Mouse (Mus musculus) urinary bladder, postnatal 4 days (tissue): ENCODE data around the gene Nrp1.

Source experiments
- DNase-seq, 2 experiments: peaks; one replicate each; pipeline ENCODE4 v3.0.0; 2021 to 2022; ENCODE audit warnings: low spot score in 2 of 2

Nrp1 gene

DNA sequence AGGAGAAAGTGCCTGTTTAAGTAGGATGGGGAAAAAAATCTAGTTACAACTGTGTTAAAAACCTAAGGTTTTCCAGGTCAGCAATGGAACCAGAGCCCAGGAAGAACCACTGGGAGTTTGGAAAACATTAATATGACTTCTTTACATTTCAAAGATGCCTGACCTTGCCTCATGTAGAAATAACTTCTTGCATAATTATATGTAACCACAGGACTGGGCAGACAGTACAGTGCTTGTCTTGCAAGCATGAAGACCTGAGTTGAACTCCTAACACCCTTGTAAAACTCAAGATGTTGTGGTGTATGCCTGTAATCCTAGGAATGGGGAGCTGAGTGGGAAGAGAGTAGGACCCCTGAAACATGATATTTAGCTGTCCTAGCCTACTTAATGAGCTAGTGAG is 61.6 kb downstream of the Nrp1 start:
- DNase-seq: no peak

DNA sequence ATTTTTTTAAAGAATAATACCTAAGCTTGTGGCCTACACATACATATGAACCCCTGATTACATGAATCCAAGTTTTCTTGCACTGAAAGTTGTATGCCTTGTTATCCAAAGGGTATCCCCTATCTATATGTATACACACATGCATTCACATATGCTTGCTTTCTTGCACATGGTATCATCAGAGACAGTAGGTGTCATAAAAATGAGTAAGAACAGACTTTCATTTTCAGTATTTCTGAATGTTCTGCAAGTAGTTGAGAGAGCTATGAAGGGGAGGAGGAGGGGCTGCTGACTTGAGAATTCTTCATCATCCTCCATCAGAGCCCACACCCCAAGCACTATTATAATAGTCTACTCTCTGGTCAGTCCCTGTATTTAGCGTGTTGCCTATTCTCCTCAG is 62.0 kb downstream of the Nrp1 start:
- DNase-seq: no peak

DNA sequence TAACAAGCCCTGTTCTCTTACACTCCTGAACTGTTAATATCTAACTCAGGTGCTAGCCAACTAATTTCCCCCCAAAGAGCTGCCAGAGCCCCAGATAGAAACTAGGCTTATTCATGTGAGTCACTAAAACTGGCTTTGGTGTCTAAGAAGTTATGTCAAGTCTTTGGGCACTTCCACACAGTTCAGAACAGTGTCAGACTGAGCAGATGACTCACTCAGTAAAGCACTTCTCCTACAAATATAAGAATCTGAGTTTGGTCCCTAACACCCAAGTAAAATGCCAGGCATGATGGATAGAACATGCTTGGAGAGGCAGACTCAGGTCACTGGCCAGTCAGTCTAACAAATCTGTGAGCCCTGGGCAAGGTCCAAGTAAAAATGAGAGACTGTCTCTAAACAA is 65.4 kb downstream of the Nrp1 start:
- DNase-seq: no peak

DNA sequence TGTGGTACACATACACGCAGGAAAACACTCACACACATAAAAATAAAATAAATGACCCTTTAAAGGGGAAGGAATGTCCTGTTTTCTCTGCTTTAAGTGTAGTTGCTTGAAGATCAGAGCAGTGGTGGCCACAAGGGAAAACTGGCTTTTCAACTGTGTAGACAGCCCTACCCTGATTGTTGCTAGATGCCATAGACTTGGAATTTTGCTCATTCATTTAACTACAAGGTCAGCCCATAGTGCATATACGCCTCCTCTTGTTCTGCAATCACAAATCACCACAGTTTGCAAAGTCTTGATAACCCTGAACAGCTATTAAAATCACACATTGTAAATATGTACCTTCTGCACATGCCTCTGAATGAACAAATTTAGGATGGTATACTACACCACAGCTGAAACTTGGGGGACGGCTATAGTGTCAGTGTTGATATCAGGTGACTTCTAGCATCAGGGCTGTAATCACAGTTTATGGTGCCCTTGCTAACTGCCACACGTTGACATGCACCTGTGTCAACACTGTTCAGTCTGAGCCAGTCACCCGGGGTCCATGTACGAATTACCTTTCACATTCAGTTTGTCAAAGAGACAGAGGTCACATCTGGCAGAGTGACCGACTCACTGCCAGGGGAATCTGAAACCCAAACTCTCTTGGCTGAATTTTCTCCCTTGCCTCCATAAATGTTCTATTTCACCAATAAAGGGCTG is 66.4 kb downstream of the Nrp1 start:
- no peak for DNase-seq

DNA sequence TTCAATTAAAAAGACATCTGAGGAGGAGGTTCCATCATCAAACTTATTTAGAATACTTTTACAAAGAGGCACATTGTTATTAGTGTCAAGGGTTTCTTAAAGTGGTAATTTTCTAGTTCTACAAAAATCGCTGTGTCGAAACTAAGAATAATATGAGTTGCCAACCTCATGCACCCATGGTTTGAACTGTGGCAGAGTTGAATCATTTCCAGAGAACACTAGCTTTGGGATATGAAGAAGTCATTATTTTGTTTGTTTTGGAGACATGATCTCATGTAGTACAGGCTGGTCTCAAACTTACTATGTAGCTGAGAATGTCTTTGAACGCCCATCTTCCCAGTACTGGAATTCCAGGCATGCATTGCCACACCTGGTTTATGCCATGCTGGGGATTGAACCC is 68.7 kb downstream of the Nrp1 start:
- DNase-seq: no peak

DNA sequence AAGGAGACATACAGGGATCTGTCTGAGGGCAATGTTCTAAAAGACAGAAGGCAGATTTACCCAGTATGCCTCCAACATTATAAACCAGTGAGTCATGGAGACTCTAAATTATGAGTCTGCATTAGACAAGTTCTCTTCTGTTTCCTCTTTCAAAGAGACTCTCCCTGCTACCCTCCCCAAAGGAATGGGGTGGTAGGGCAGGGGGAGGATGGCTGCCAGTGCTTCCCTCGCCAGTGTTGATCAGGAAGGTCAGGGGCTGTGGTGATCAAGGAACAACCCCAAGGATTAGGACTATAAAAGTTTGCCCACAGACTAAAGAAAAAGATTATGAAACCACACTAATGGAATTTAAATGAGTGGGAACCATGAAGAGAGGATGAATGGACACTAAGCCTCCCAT is 70.6 kb downstream of the Nrp1 start:
- DNase-seq: no peak

DNA sequence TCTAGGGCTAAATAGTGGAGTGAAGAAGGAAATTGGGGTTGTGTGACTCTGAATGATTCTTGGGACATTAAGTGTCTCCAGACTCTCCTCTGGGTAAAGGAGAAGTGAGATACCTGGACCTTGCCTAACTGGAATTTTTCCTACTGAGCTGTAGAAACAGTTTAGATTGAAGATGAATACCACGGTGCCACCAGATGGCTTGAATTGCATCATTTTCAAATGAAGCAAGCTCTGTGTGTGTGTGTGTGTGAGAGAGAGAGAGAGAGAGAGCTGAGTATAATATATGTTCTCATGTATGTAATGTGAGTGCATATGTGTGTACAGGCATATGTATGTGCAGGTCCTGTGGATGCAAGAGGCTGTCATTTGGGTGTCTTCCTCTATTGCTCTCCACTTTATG is 72.7 kb downstream of the Nrp1 start:
- no peak for DNase-seq

DNA sequence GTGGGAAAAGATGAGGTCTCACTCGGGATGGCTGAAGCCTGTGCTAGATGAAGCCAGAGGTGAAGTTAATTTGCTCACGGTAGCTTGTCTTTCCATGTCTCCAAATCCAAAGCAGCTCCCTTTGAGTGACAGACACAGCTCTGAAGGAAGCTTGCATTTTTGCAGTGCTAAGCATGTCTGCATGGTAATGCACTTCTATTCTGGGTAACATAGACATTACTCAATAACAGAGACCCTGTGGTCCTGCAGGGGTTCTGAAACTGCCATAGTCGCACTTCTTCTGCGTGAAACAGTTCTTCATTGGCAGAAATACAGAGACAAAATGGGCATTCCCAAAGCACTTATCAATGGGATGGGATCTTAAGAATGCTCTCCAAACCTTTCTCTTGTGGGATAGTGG is 77.3 kb downstream of the Nrp1 start:
- no peak for DNase-seq

DNA sequence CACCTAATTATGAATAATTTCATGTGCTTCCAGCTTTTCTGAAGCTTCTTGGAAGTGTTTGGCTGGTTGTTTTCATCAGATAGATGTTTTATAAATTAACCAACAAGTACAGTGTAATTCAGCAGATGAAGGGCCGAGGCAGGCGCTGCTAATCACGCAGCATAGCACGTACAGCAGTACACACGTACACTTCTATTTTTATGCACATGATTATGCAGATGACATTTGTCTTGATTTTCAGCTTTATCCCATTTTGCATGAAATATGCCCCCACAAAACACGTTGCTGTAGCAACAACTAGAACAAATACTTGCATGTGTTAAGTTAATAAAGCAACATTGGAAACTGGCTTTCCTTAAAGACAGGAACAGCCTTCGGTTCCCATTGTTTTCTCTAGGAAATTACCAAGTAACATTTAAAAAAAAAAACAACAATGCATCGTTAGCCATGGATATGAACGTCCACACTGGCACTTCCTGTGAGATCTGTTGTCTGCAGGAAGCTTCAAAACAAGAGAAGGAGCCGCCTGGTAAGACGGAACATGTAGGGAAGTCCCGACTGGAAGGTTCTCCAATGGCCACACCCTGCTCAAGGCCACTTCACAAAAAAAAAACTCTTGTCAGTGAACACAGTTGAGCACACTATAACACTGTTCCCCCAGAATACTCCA is 78.9 kb downstream of the Nrp1 start:
- no peak for DNase-seq

DNA sequence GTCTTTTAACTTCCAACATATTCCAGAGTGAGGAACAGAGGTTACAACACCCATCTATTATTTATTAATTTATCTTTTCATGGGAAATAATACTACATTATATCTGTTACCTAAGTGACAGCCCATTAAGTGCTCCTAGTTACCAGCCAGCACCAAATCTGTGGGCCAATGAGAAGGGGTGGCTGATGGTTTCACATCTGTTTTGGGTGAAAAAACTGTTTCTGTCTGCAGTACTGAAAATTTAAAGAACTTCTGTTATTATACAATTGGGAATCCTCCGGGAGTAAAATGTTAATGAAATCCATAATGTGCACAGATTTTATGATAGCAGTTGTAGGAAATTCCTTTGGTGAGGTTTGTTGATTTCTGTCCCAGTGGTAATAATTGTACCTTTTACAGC is 83.0 kb downstream of the Nrp1 start:
- DNase-seq: no peak

DNA sequence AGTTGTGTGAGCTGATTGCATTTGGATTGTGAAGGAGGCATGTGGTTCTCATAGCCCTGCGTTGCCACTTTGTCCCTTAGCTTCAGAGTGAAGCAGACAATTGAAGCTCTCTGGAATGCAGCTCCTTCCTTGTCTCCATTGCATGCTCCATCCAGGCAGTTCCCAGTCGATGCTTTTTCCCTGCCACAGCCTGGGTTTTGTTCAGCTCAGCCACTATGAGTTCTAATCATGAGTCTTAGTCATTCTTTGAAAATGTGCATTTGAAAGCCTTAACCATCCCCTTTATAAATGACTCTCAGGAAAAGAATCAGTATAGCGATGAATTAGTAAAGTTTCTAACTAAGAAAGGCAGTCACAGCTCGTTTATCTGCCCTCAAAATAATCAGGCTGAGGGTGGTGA is 87.2 kb downstream of the Nrp1 start:
- DNase-seq: no peak

DNA sequence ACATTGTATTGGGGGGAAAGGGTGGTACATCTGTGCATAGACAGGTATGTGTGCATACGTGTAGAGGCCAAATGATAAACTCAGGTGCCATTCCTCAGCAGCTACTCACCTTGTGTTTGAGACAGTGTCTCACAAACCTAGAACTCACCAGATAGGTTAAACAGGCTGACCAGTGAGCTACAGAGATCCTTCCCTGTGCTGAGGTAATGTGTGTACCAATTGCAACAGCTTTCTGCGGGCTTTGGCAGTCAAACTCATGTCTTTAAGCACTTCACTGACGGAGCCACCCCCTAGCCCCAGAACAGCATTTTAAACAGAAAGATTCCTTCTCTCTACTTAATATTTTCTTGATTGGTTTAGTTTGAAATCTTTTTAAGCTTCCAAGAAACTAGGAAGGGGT is 88.2 kb downstream of the Nrp1 start:
- no peak for DNase-seq

DNA sequence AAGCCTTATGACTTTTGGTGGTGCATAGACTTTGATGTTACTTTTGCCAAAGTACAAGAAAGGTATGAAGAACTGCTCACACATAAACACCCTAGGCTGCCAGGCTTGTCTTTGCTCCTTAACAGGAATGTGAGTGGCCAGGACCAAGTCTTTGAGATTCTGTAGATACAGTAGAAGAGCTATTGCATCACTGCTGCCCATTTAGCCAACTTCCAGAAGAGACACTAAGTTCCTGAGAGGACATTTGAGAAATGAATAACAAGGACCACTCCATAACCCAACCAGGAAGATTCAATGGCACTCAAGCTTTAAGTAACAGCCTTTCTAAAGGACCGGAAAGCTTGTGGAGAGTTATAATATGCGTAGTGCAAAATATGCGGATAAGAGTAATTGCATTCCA is 88.9 kb downstream of the Nrp1 start:
- no peak for DNase-seq

DNA sequence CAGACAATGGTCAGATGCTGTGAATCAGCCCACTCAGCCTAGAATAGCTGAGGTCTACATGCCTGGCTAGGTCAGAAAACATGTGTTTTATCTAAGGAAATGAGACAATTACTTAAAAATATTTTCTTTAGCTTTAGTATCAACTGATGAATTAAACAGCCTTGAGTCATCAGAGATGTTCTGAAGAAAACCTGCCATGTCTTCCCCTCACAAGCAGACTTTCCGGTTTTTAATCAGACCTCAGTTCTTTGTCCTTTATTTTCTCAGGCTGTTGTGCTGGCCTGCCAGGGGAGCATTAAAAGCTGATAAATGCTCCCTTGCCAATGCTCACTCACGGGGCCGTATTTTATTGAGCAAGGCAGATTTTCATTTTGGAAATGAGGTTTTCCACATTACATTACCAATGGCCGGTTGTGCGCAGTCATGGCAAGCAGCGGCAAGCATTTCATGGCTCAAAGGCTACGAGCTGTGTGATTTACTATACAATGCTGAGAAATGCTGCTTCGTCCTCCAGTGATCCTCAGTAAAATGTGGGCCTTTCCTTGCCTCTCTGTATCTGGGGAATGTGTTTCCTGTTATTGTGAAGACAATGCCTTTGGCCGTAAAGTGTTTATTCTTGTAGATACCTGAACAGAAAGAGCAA is 92.1 kb downstream of the Nrp1 start:
- no peak for DNase-seq

DNA sequence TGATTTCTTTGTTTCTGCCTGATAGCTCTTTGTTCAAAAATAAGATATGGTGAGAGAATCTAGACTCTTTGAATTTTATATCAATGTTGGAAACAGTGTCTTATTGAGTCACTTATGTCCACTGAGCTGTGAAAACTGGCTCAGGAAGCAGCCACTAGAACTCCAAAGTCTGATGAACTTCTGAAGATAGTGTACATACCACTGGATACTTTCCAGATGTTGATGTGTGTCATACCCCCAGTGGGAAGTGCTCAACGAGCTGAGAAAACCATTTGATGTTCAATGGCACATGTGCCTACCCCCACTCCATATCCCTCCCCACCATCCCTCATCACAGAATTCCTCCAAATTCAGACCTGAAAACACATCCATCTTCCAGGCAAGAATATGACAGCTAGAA is 92.7 kb downstream of the Nrp1 start:
- no peak for DNase-seq

DNA sequence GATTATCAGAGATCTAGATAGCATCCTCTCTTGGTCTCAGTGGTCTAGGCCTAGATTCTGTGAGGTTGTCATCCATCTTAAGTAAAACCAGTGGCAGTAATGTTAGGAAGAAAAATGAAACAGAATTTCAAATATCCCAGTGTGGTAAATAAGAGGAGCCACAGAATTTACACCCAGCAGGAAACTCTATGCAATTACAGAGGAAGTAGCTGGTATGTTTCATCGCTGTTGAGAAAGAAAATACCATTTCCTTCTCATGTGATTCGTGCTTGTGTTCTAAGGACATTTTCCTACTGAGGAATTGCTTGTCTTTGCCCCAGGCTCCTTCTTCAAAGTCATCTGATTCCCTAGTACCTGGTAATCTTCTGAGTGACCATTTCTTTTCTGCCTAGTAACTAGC is 95.1 kb downstream of the Nrp1 start:
- no peak for DNase-seq

DNA sequence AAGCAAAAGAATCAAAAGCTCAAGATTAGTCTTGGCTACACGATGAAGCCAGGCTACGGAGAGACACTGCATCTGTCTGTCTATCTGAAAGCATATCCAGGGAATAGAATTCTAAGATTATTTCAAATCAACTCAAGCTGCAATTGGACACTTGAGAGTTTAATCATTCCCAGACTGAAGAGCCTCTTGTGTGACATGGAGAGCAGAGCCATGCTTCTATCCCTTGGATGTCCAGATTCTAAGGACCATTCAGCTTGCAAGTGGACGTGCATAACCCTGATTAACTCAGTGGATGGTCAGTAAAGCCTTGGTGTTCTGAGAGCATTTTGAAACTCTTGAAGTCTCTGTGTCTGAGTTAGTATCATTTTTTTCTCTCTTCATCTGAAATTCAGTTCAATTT is 95.6 kb downstream of the Nrp1 start:
- DNase-seq: no peak

DNA sequence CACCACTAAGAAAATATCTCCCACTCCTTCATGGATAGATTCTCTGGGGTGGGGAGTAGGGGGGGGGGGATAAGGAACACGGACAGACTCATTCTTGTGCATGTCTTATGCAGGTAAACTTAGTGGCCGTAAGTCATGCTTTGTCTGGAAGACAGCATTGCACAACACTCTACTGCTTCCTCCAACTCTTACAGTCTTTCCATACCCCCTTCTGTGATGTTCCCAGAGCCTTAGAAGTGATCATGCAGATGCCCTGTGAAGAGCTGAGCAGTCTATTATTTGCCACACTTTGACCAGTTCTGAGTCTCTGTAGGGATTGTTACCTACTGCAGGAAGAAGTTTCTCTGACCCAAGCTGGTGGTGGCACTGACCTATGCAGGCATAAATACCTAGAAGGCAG is 98.9 kb downstream of the Nrp1 start:
- DNase-seq: no peak

DNA sequence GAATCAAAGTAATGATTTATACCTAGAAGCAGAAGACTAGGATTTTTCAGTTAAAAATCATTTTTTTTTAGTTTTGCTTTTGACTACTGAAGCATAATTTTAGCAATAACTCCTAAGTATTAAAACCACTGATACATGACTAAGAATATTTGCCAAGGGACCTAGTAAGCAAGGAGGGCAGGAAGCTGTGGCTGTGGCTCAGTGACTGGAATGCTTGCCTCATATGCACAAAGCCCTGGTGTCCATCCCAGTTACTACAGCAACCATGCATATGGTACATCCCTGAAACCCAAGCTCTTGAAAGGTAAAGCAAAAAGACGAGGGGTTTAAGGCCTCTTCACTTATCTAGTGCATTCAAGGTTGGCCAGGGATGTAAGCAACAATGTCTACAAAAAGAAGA is 101.3 kb downstream of the Nrp1 start:
- DNase-seq: no peak

DNA sequence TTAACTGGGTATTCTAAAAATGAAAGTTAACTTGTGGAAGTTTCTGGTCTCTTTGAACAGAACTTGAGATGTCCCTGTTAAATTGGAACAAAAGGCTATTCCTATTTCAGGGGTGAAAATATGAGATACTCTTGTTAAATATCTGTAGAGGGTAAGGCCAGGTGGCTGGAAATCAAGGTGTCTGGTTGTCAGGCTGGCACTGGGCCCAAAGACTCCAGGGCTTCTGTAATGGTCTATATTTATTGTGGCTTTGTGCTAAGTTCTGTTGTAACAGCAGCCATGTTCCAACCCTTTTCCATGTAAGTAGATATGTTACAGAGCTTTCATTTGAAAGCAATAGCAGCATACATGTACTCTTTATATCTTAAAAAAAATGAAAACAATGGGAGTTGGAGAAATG is 103.3 kb downstream of the Nrp1 start:
- no peak for DNase-seq

DNA sequence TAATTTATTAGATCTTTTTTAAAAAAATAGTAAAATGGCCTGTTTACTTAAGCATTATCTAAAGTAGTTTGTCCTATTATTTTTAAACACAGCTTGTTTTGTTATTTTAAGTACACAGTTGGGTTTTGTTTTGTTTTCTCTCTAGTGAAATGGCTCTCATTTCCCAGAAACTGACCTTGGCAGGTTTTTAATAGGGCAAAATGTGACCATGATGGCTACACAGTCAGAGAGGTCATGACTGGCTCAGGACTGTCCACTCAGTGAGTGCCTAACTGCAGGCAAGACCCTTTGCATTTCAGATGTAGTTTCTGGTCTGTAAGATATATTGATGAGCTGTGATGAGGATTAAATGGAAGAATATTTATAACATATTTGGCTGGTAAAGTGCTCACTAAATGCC is 104.8 kb downstream of the Nrp1 start:
- no peak for DNase-seq

DNA sequence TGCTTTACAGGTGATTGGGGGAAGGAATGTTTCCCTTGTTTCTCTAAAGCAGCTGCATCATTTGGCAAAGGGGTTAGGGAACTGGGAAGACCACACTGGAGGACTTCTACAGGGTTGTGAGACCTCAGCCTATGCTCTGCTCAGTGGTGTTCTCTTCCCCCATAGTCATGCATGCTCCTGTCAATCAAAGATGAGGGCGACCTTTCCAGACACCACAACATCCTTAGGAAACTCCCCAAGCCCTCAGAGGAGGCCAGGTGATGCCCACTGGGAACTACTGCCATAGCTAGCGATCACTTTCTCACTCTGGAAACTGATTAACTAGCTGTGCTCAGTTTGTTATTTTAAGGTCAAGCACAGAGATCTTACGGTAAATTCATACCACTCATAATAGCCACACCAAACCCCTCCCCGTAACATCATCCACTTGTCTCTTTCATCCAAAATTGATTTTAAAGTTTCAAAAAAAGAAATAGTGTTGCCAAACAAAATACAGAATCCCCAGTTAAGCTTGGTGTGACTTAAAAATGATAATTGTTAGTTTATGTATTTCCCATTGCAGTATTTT is 105.7 kb downstream of the Nrp1 start:
- DNase-seq: no peak

DNA sequence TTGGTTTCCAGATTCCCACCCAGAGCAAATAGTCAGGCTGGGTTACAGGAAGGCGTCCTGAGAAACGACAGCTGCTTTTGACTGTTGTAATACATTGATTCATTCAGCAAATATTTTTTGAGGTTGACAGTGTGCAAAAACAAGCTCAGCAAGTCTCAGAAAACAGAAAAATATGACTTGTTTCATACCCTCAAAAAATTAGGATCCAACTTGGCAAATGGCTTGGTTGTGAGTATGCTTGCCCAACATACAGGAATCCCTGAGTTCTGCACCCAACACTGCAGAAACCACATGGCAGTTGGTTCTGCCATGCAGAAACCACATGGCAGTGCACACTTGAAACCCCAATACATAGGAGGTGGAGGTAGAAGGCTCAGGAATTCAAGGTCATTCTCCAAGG is 107.1 kb downstream of the Nrp1 start:
- no peak for DNase-seq
